Mouse (Mus musculus): ENCODE measurements at regions not wholly inside any gene's neighbourhood (a gene's known extent, or its start where the extent isn't known, plus 50 kb on each side); places are given as distances from the start of the nearest gene placed in this dataset.

GRCm38 (mm10) chr7:39841988-39842387, 324.4 kb downstream of the Zfp619 start:
- H3K27me3 ChIP-seq (ENCODE audit: control insufficient read depth, insufficient read depth, low read length): no peaks in the 10 kb centered on the region
- H3K4me3 ChIP-seq (ENCODE audit: control insufficient read depth, low read depth, low read length): no peak overlapping the region
- TF ChIP-seq CTCF (IDR thresholded peaks at IDR 0.05; ENCODE audit: control insufficient read depth, insufficient read depth, insufficient replicate concordance, low read depth, low read length): no peak
- TF ChIP-seq POLR2A (IDR thresholded peaks at IDR 0.05; ENCODE audit: control insufficient read depth, low read depth, low read length): no peak
- no peaks in the 10 kb centered on the region for H3K4me1 ChIP-seq (ENCODE audit: control insufficient read depth, insufficient read depth, low read length)
- H3K36me3 ChIP-seq (ENCODE audit: control insufficient read depth, insufficient read depth, low read length): no peaks in the 10 kb centered on the region
- no peak overlapping the region for H3K27ac ChIP-seq (ENCODE audit: control insufficient read depth, insufficient read depth, low read depth, low read length)

- Histone ChIP-seq H3K27me3 (ENCODE audit: control insufficient read depth, insufficient read depth, low read length) (no peaks in the 10 kb centered on the region), H3K4me1 (ENCODE audit: control insufficient read depth, insufficient read depth, low read length) (no peaks in the 10 kb centered on the region), H3K27ac (ENCODE audit: control insufficient read depth, insufficient read depth, low read depth, low read length) (no peak overlapping the region), H3K4me3 (ENCODE audit: control insufficient read depth, low read depth, low read length) (no peak overlapping the region), H3K36me3 (ENCODE audit: control insufficient read depth, insufficient read depth, low read length) (no peaks in the 10 kb centered on the region)
- TF ChIP-seq POLR2A (IDR thresholded peaks at IDR 0.05; ENCODE audit: control insufficient read depth, low read depth, low read length): no peak
- no peak for TF ChIP-seq CTCF (IDR thresholded peaks at IDR 0.05; ENCODE audit: control insufficient read depth, insufficient read depth, insufficient replicate concordance, low read depth, low read length)
Measured at GRCm38 (mm10) chr7:39847914-39848782, 330.6 kb downstream of the Zfp619 start.

- Histone ChIP-seq H3K27me3 (ENCODE audit: control insufficient read depth, insufficient read depth, low read length) (no peaks in the 10 kb centered on the region), H3K27ac (ENCODE audit: control insufficient read depth, insufficient read depth, low read depth, low read length) (no peak overlapping the region), H3K4me1 (ENCODE audit: control insufficient read depth, insufficient read depth, low read length) (no peaks in the 10 kb centered on the region), H3K36me3 (ENCODE audit: control insufficient read depth, insufficient read depth, low read length) (no peaks in the 10 kb centered on the region), H3K4me3 (ENCODE audit: control insufficient read depth, low read depth, low read length) (no peak overlapping the region)
- no peak for TF ChIP-seq CTCF (IDR thresholded peaks at IDR 0.05; ENCODE audit: control insufficient read depth, insufficient read depth, insufficient replicate concordance, low read depth, low read length)
- no peak for TF ChIP-seq POLR2A (IDR thresholded peaks at IDR 0.05; ENCODE audit: control insufficient read depth, low read depth, low read length)
Measured at GRCm38 (mm10) chr7:39857301-39857700, 339.7 kb downstream of the Zfp619 start.

GRCm38 (mm10) chr7:39862835-39863234, 345.3 kb downstream of the Zfp619 start:
- no peak for TF ChIP-seq POLR2A (IDR thresholded peaks at IDR 0.05; ENCODE audit: control insufficient read depth, low read depth, low read length)
- no peak for TF ChIP-seq CTCF (IDR thresholded peaks at IDR 0.05; ENCODE audit: control insufficient read depth, insufficient read depth, insufficient replicate concordance, low read depth, low read length)
- no peak overlapping the region for H3K4me3 ChIP-seq (ENCODE audit: control insufficient read depth, low read depth, low read length)
- H3K4me1 ChIP-seq (ENCODE audit: control insufficient read depth, insufficient read depth, low read length): no peaks in the 10 kb centered on the region
- no peak overlapping the region for H3K27ac ChIP-seq (ENCODE audit: control insufficient read depth, insufficient read depth, low read depth, low read length)
- no peaks in the 10 kb centered on the region for H3K27me3 ChIP-seq (ENCODE audit: control insufficient read depth, insufficient read depth, low read length)
- H3K36me3 ChIP-seq (ENCODE audit: control insufficient read depth, insufficient read depth, low read length): no peaks in the 10 kb centered on the region

GRCm38 (mm10) chr7:39864130-39864529, 346.6 kb downstream of the Zfp619 start:
- TF ChIP-seq CTCF (IDR thresholded peaks at IDR 0.05; ENCODE audit: control insufficient read depth, insufficient read depth, insufficient replicate concordance, low read depth, low read length) (no peak), POLR2A (IDR thresholded peaks at IDR 0.05; ENCODE audit: control insufficient read depth, low read depth, low read length) (no peak)
- no peak overlapping the region for H3K27ac ChIP-seq (ENCODE audit: control insufficient read depth, insufficient read depth, low read depth, low read length)
- H3K4me3 ChIP-seq (ENCODE audit: control insufficient read depth, low read depth, low read length): no peak overlapping the region
- H3K27me3 ChIP-seq (ENCODE audit: control insufficient read depth, insufficient read depth, low read length): no peaks in the 10 kb centered on the region
- no peaks in the 10 kb centered on the region for H3K4me1 ChIP-seq (ENCODE audit: control insufficient read depth, insufficient read depth, low read length)
- no peaks in the 10 kb centered on the region for H3K36me3 ChIP-seq (ENCODE audit: control insufficient read depth, insufficient read depth, low read length)

- Histone ChIP-seq H3K4me3 (ENCODE audit: control insufficient read depth, low read depth, low read length) (no peak overlapping the region), H3K27me3 (ENCODE audit: control insufficient read depth, insufficient read depth, low read length) (no peaks in the 10 kb centered on the region), H3K27ac (ENCODE audit: control insufficient read depth, insufficient read depth, low read depth, low read length) (no peak overlapping the region), H3K4me1 (ENCODE audit: control insufficient read depth, insufficient read depth, low read length) (no peaks in the 10 kb centered on the region), H3K36me3 (ENCODE audit: control insufficient read depth, insufficient read depth, low read length) (no peaks in the 10 kb centered on the region)
- TF ChIP-seq CTCF (IDR thresholded peaks at IDR 0.05; ENCODE audit: control insufficient read depth, insufficient read depth, insufficient replicate concordance, low read depth, low read length) (no peak), POLR2A (IDR thresholded peaks at IDR 0.05; ENCODE audit: control insufficient read depth, low read depth, low read length) (no peak)
Measured at GRCm38 (mm10) chr7:39864781-39865180, 347.2 kb downstream of the Zfp619 start.

GRCm38 (mm10) chr7:39866674-39867428, 349.3 kb downstream of the Zfp619 start:
- no peak overlapping the region for H3K4me3 ChIP-seq (ENCODE audit: control insufficient read depth, low read depth, low read length)
- no peak overlapping the region for H3K27ac ChIP-seq (ENCODE audit: control insufficient read depth, insufficient read depth, low read depth, low read length)
- no peaks in the 10 kb centered on the region for H3K27me3 ChIP-seq (ENCODE audit: control insufficient read depth, insufficient read depth, low read length)
- no peak for TF ChIP-seq POLR2A (IDR thresholded peaks at IDR 0.05; ENCODE audit: control insufficient read depth, low read depth, low read length)
- TF ChIP-seq CTCF (IDR thresholded peaks at IDR 0.05; ENCODE audit: control insufficient read depth, insufficient read depth, insufficient replicate concordance, low read depth, low read length): no peak
- H3K36me3 ChIP-seq (ENCODE audit: control insufficient read depth, insufficient read depth, low read length): no peaks in the 10 kb centered on the region
- no peaks in the 10 kb centered on the region for H3K4me1 ChIP-seq (ENCODE audit: control insufficient read depth, insufficient read depth, low read length)
